Mouse (Mus musculus) ES-Bruce4 (cell line): Measurements from ENCODE around the gene Gab2.

ENCODE experiments used
- CTCF ChIP-seq: IDR thresholded peaks from one replicate; pipeline ENCODE4 v1.8.1; 2011; ENCODE audit warnings: low read depth, low read length
- POLR2A ChIP-seq: IDR thresholded peaks from one replicate; pipeline ENCODE4 v1.8.1; 2011; ENCODE audit warnings: low read length; ENCODE audit not compliant: insufficient read depth

DNA sequence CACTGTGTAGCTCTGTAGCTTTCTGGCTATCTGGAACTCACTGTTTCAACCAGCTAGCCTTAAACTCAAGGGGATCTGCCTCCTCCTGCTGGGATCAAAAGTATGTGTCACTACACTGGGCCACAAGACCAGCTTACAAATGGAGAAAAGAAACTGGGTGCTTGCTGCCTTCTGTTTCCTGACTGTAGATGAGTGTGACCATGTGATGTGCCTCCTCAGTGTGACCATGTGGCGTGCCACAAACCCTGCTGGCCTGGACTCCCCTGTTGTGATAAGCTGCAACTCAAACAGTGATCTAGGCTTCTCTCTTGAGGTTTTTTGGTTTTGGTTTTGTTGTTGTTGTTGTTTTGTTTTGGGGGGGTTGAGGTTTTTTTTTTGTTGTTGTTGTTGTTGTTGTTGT is 255.3 kb downstream of the Gab2 start:
- TF ChIP-seq CTCF: no peak
- TF ChIP-seq POLR2A: no peak
